Mouse (Mus musculus) gastrocnemius, postnatal 4 days (tissue): ENCODE data around the gene Dcaf6. TPM values are rescaled to one million over a fixed set of nuclear protein-coding genes. Genes with fewer than 3 reads are reported as not detected.

Source experiments
- DNase-seq, 2 experiments: peaks; one replicate each; pipeline ENCODE4 v3.0.0; 2021 to 2022; ENCODE audit warnings: low spot score in 2 of 2, mixed read lengths in 2 of 2
- total RNA-seq, 2 experiments: library from RNA; stranded (reverse); gene quantifications; 2 replicates each; pipeline ENCODE4 v1.2.3; 2021

The Dcaf6 gene
- total RNA-seq, 2 experiments from 2014 or later, result 89.2 to 104 TPM

DNA sequence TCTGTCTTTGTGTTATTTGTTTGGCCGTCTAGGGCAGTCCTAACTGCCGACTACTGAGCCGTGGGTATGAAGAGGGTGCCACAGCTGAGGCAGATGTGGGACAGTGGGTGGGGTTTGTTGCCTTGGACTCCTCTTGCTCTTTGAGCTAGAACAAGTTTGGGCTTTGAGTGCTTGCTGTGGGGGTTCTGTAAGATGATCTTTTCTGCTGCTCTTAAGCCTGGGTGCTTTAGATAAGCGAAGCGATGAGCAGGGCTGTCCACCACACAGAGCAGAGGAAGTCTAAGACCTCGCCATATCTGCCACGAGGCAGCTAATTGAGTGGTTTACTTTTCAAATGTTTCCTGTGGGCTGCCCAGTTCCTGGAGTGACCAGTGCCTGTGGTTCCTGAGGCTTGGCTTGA is 137.3 kb downstream of the Dcaf6 start:
- DNase-seq, result no peak

DNA sequence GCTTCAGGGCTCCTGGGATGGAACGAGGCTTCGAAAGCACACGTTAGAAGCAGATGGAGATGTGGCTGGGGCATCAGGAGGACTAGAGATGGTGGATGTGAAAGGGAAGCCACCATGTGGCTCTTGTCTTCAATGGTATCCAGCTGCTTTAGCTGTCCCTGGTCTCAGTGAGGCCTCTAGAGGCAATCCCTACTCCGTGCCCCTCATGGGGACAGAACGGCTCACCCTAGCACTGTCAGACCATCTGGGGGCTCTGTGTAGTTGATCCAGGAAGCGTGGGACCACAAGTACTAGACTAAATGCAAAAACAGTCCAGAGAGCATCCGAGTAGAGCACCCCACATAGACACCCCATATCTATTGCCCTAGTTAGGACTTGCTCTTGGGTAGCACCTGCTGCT is 138.4 kb downstream of the Dcaf6 start:
- DNase-seq, result no peak

DNA sequence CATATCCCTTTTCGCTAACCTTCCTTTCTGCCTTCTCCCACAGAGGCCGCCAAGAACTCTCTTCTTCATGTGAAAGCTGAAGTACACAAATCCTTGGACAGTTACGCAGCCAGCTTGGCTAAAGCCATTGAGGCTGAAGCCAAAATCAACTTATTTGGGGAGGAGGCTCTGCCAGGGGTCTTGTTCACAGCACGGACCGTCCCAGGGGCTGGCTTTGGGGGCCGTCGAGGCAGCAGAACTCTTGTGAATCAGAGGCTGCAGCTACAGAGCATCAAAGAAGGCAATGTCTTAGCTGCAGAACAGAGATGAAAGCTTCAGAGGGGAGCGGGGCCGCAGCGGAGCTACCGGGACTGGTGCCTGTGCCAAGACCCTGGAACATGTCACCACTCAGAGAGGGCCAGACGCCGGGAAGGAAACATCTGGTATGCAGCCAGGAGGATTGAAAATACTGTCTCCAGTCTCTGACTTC is 138.8 kb downstream of the Dcaf6 start:
- DNase-seq, result peak in 1 of 2 experiments; percentile 34

DNA sequence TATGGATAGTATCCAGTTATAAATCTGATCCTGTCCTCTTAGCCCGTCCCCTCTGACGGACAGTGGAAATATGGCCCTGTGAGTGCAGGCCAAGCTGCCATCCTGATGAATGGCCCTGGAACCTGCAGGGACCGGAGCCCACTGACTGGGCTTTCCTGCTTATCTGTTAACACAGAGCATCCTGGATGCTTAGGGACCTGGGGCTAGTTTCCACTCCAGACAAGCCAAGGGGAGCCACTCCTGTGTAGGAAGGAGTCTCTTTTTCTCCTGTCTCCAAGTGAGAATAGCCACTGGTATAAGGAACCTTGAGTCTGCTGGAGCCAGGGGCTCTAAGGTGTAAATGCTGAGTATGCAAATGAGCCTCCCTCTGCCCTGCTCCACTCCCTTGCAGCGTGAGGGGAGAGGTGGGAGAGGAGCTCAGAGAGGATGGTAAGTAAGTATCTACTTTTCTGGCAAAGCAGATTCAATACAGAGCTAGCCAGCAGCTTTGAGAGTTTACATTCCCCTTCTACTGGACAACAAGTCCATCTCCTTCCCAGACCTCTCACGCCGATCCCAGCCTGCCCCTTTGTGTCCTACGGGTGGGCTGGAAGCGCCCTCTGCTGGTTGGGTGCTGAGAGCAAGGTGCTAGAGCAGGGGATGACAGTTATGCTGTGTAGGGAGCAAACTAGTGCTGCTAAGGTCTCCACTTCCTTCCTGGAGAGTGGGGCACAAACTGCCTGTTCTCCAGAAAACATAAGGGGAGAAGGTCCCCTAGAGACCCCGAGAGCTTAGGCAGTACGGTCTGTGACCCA is 139.9 kb downstream of the Dcaf6 start:
- DNase-seq, result peak; percentile 71 to 85

DNA sequence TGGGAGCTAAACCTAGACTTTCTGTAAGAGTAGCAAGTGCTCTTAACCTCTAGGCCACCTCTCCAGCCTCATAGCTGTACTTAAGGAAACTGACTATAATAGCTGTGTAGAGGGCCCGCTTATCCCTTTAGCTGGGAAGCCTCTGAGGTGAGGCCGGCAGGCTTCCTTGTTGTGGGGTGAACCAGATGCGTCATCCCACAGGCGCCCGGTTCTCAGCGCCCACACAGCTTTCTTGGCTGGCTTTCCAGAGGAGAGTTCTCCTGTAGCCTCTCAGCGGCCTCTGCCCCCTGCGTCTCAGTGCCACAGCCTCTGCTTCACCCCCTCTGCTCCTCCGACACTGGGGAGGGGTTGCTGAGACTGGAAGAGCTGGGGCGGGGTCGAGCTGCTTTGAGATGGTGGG is 143.9 kb downstream of the Dcaf6 start:
- DNase-seq, result no peak

DNA sequence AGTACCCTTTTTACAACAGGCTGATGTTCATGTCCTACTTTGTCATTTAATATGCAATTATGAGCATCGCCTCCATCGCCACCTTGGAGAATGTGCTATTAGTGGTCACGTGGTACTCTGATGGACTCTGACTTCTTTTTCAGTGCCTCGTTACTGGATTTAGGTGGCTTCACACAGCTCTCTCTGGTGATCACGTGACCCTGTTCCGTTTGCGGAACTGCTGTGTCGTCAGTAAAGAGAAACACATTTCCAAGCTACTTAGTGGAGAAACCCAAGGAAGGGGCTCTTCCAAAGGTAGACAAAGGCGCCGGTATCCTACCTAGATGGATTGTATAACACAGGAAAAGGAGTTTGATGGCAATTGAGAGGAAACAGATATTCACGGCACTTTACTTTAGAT is 152.1 kb downstream of the Dcaf6 start:
- no peak for DNase-seq

DNA sequence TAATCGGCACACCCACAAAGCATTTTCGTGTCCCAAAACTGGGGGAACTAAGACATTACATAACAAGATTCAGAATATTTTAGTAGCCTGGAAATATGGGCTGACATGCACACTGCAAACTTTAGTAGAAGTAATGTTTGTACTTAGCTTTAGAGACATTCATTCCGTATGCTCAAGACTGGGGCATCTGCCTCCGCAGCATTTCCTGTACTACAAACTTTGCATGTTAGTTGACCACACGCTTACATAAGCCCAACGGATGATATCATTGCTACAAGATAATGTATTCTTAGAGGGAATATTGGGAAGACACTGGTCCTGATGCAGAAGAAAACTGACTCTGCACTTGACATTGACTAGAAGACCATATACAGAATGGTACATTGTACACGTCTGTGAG is 155.9 kb downstream of the Dcaf6 start:
- no peak for DNase-seq

DNA sequence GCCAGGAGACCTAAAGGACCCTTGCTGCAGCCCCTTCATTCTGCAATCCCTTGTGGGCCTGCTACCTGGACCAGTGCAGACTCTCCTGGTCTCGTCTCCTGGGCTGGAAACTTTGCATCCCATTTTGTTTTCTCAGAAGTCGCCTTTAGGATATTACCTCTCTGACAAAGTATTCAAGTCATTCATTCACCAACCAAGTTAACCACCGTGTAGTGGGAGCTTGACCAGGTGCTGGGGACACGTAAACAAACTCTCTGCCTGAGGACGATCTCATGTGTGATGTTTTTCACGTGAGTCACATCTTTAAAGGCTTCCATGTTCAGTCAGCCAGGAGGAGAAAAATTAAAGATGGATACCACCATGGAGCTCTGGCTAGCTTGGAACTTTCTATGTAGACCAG is 157.1 kb downstream of the Dcaf6 start:
- DNase-seq, result no peak

DNA sequence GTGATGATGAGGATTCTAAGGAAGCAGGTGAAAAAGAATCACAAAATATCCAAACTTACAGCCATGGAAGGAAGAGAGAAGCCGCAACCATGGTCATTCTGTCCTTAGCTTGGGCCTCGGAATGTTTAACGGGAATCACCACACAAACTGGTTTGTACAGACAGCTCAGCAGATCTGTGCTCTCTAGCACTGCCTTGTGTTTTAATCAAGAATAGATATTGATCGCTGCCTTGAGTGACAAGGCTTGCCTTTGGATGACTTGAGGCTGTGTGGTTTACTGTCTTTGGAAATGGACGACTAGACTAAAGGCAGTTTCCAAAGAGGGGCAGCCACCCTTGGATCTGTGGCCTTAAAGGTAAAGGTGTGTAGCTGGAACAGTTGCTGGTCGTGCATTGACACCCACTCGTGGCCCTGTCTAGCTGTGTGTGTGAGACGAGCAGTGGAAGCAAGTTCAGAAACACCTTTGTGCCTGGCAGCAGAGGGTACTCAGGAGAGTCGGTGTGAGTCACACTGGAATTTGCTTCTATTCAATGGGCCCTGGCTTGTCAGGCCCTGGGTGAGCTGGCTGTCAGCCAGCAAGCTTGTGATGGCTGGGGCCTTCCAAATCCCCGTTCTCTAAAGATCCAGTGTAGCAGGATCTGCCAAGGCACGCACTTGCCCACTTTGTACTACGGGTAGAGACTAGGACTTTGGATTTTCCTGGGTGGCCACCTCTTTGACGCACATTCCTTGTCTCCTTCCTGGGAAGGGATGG is 157.6 kb downstream of the Dcaf6 start:
- DNase-seq, result no peak

DNA sequence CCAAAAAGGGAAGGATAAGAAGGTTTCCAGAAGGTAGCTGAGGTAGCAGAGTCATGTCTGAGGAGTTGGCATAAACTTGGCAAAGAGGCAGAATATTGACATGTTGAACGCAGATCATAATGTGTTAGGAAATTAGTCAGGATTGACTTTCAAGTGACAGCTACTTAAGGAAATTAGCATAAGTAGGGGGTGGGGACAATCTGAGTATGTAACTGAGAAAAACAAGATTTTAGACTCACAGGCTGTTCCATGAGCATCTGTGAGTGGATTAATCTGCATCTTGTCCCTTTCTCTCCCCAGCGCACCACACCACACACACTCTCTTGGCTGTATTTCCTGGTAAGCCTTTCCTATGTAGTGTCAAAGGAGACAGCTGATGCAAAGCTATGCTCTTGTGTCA is 158.7 kb downstream of the Dcaf6 start:
- DNase-seq, result no peak

DNA sequence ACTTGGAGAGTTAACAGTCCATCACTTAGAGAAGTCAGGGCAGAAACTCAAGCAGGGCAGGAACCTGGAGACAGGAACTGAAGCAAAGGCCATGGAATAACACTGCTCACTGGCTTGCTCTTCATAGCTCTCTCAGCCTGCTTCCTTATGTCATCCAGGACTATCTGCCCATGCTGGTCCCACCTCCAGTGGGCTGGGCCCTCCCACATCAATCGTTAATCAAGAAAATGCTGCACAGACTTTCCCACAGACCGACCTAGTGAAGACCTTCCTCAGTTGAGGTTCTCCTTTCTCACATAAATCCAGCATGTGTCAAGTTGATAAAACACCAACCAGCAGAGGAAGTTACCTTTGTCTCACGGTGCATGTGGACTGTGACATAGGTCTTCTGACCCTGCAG is 159.2 kb downstream of the Dcaf6 start:
- DNase-seq, result no peak

DNA sequence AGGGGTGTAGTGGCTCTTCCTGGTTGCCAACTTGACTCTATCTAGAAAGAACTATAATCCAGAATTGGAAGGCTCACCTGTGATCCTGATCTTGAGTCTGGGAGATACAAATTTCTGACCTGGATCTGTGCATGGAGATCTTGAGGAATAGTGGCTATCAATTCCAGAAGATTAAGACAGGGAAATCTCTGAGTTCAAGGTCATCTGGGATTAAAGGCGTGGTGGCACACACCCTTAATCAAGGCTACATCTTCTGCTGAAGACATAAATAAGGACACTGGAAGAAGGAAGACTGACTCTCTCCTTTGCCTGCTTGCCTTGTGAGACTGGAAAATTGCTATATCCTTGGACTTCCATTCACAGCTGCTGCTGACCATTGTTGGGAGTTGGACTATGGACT is 164.8 kb downstream of the Dcaf6 start, which contains the start of gene Gpr161:
Gpr161 (plus strand) TSS at position 301 of the 400 bp plus-strand sequence.
- no peak for DNase-seq

DNA sequence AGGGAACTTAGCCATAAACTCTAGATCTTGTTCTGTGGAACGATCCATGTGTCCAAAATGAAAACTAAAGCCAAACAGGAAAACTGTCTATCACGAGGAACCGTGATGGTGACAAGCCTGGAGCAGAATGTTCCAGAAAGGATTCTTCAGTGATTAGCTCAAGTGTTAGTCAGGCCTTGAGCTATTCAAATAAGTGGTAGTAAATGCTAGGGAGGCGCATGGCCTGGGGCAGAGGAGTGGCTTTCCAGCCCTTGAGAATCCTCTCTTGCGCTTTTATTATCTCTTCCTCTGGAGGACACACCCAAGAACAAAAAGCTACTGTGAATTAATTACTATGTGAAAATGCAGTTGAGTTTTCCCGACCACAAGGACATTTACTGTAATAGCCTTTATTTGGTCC is 168.7 kb downstream of the Dcaf6 start:
- DNase-seq, result no peak

DNA sequence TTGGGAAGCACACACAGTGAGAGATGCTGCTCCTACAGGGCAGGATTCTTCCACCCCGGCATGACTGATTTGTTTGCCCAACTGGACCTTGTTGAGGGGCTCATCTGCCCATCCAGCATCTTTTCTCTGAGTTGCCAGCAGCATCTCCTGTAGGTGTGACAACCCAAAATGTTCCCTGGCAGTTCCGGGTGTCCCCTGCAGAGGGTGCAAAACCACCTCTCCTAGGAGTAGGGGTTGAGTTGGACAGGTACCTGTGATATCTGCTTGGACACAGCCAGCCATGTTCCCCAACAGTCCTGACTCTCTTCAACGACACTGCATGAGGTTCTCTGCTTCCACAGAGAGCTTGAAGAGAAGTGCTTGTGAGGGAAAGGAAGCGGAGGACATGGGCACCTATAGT is 170.4 kb downstream of the Dcaf6 start:
- no peak for DNase-seq

DNA sequence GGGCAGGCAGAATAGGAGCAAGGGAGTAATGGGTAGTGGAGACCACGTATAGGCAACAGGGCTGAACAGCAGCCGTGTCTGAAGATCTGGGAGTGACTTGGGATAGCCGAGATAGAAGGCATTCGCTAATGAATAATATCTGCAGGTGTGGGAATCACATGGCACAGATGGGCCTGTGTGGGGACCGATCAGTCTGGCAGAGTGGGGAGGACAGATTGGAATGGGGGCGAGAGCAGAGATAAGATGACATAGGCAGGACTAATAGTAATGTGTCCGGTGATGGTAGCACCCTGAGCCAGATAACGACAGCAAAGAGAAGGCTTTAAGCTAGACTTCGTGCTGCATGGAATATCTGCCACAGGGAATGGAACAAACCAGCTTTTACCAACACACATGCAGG is 172.1 kb downstream of the Dcaf6 start:
- DNase-seq, result peak in 1 of 2 experiments; percentile 9

DNA sequence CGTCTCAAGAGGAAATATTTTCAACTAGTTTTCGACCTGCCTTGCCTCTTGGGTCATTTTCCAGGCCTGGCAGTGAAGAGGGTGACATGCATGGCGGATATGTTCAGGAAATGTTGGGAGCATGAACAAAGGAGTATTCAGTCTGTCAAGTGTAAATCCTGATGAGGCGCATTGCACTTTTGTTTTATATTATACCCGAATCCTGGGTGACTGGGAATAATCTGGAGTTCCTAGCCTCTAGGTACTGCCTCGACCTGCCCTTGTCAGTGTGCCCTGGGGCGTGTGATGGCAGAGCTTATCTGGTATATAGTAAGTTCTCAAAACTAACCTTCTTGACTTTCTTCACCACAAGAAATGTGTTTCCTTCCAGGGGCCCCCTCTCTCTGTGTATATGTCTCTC is 176.2 kb downstream of the Dcaf6 start:
- no peak for DNase-seq

DNA sequence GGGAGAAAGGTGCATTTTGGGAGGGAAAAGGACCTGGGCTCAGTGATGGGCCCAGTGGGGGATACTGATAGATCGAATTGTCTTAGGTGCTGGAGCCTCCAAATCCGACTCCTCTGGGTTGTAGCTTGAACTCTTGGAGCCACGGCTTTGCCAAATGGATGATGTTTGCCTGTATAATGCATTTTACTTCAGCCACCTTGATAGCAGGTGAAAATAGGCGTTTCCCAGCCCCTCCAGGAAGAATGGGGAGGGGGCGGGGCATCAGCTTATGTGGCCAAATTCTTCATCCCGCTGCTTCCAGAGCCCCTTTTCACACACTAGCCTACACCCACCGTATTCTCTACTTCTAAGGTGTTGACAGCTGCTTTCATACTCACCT is 177.3 kb downstream of the Dcaf6 start:
- no peak for DNase-seq

DNA sequence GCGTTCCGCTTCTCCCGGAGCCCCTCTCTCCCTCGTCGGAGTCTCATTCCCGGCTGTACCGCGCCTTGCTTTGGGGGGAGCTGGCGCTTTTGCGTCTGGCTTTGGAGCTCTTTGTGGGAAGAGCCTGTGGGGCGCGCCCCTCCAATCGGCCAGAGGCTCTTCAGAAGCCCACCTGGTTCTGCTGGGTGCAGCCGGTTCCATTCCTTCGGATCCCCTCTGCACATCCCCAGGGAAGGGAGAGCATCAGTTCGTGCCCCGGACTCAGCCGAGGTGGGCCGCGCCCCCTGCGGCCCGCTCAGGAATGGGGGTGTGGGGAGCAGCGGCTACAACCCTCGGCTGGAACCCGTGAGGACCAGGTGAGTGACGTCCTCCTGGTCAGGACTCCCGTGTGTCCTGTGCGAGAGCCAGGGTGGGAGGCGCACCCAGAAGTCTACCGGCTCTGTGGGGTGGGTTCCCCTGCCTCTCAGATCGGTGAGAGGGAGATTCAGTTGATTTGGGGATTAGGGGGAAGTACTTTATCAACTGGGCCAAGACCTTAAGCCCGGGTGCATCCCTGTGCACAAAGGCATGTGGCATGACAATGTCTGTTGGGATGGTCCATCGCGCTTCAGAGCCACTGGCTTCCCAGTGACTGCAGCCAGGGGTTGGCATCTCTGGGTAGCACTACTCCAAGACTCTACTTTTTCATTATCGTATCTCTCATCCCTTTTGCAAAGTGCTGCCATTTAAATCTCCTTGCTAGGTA is 177.9 kb downstream of the Dcaf6 start:
- DNase-seq, result no peak

DNA sequence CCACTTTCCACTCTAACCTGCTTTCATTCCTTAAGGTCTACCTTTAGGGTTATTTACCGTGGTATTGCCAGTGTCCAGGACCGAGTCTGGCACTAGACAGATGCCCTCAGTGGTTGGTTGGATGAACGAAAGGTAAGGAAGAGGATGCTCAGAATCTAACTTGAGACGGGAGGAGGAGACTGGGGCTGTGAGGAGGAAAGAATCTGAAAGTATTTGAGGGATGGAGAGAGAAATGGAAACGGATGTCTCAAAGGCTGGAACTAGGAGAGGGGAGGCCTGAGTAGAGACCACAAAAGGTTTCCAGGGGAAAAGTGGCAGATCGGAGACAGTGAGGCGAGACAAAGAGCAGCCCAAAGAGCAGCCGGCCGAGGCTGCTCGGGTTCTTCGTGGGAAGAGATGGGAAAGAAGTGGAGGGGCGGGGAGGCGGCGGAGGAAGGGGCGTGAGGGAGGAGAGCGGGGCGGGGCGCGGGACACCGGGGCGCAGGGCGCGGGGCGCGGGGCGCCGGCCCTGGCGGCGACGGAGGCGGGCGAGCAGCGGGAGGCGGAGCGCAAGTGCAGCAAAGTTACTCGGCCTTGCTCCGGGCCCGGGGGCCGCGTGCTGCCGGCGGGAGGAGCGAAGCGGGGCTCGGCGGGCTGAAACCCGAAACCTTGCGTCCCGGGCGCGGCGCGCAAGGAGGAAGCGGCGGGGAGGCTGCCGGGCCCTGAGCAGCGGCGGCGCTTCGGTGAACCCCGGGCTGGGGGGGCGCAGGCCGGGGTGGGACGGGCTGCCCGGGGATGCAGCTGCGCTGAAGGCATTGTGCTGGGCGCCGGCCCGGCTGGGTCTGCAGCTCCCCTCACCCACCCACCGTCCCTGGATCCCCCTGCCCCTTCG is 178.7 kb downstream of the Dcaf6 start:
- peak; percentile 61 to 82 for DNase-seq

DNA sequence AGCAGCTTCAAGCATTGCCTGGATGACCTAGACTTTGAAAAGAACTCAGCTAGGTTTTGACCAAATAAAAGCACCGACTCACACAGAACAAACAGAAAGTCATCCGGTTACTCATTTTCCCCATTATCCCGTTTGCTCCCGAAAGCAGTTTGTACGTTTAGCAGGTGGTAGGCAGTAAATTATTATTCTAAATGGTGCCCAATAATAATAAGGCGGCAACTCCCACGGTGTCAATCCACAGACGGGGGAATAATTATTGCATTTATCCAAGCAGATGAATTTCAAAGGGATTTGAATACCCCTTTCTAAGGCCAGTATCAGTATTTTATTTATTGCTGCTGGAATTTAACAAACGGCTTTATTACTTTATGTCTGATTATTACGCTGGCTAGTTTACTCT is 179.5 kb downstream of the Dcaf6 start:
- DNase-seq, result no peak
